Mouse (Mus musculus): Measurements from ENCODE around the gene Tgm6.

Tgm6 gene

GRCm38 (mm10) chr2:130178706-130179506, 66.7 kb downstream of the Tgm6 start, which contains the start of gene Snrpb:
Gene Snrpb, minus strand, starts transcription at chr2:130179403.
- CTCF ChIA-PET, result no interaction called here

- CTCF ChIA-PET, result no interaction called here
These were observed 67.3 kb downstream of the Tgm6 start for GRCm38 (mm10) chr2:130179507-130180019.

- CTCF ChIA-PET, result no interaction called here
These were observed 76.2 kb downstream of the Tgm6 start for GRCm38 (mm10) chr2:130188391-130188790.

- CTCF ChIA-PET, result no interaction called here
These were observed 82.7 kb downstream of the Tgm6 start, which contains the start of gene Tmc2 for GRCm38 (mm10) chr2:130194894-130195293. Gene Tmc2, plus strand, starts transcription at chr2:130195194.

- CTCF ChIA-PET, result no interaction called here
These were observed 88.7 kb downstream of the Tgm6 start for GRCm38 (mm10) chr2:130200961-130201360.

Measured in spleen, embryonic (tissue).